Mouse (Mus musculus): ENCODE data around the gene Dnajb14.
"Not testable (repeated sequence)": the region's sequence is repeated elsewhere in the genome, so short reads cannot be mapped to it uniquely, and the experiment has no call there.

Gene Dnajb14

GRCm38 (mm10) chr3:137867437-137868093 is at the start of gene Dnajb14:
Gene Dnajb14, plus strand, starts transcription at chr3:137867675.
- DNase-seq (ENCODE audit: low read depth): no peak

DNA sequence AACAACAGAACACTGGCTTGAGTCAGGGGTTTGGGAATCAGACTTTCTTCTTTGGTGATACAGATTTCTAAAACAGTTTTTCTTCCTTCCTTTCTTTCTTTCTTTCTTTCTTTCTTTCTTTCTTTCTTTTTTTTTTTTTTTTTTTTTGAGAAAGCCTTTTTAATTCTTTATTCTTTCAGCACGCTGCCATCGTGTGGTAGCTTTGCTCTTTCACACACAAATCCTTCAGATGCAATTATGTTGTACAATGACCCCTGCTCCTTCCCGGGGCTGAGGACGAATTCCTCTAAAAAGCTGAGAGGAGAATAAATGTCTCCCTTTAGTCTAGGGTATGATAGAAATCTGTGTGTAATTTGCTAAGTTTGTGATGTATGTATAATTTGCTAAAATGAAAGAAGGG is 48.8 kb upstream of the Dnajb14 start:
- DNase-seq (ENCODE audit: low read depth): no peak

DNA sequence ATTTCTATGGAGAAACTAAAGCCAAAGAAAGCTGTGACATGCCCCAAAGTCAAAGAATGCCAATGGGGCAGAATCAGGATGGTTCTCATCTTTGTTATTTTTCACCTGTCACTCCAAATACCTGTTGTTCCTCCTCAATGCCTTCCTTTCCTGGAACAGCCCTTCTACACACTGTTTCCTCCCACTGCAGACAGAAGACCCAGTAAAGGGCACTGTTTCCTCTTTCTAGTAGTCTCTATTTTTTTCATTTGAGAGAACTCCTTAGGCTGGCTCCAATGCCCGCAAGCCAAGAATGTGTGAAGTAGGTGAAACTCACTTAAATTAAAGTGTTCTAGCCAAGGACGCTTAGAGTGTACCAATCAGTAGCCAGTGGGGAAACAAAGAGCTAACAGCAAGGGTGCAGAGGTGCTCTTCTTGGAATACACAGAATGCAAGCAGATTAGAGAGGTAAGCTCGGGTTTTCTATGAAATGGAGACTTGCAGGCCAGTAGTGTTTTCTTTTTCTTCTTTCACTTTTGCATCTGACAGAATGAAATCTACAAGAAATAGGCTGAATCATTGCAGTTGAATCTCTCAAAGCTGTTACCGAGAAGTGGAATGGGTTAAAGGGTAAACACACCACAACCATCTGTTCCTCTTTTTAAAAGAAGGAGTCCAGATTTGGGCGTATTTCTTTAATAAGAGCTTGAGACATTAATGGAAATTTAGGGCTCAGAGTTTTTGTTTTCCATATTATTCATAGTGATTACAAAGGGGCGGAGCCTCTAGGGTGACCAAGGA is 46.6 kb upstream of the Dnajb14 start:
- no peak for DNase-seq (ENCODE audit: low read depth)

DNA sequence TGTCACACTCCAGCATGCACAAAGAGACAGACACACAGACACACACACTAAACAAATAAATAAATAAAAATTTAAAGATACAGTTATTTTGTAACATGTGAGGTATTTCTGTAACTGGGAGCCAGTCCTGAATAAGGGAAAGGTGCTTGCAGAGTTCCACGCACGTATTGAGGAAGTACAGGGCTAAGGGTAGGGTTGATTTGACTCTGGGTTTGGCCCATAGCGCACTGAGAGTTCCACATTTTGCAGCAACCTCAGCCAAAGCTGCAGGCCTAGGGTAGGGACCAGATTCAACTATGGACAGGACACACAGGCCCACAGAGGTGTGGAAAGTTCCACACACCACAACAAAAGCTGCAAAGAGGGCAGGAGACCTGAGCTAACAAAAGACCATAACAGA is 44.2 kb upstream of the Dnajb14 start:
- DNase-seq (ENCODE audit: low read depth): no peak

DNA sequence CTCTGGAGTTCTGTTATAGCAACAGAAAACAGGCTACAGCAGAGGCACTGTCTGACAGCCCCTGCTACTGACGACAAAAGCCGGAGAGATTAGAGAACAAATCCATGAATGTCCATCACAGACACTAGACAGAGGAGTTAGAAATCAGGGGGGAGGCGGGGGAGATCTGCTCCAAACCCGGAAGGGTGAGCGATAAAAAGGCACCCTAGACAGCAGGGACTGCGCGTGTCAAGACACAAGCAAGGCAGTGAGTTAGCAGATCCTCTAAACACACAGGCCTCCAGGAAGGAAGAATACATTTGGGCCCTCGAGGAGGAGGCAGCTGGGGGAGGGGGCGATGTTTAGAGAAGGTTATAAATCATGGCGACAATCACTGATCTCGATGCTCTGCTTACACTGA is 39.8 kb upstream of the Dnajb14 start:
- no peak for DNase-seq (ENCODE audit: low read depth)

DNA sequence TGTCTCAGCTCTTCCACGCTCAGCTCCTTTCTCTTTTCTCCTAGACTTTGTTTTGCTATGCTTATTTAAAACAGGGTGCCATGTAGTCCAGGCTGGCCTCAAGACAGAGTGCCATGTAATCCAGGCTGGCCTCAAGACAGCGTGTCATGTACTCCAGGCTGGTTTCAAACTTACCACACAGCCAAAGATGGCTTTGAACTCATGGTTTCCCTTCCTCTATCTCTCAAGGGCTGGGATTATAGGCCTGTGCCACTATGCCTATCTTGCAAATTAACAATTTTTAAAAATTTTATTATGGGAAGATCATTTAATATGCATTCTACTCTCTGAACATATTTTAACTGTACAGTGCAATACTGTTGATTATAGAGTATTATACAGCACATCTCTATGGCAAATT is 36.3 kb upstream of the Dnajb14 start:
- DNase-seq (ENCODE audit: low read depth): no peak

DNA sequence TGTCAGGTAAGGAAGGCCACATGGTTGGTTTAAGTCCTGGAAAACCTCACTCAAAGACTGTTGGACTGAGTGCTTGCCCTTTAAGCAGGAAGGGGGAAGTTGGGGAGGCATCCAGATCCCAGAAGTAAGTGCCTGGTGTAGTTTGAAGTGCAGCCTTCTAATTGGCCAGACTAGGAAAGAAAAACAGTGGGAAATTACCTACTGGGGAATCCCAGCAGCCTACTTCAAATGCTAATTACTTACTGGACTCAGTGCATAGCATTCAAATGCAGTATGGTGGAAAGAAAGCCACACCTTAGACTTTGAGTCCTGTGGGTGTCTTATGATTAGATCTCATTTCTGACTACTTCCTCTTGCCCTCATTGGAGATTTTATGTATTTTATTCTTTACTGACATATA is 34.3 kb upstream of the Dnajb14 start:
- DNase-seq (ENCODE audit: low read depth): no peak

GRCm38 (mm10) chr3:137833698-137834097 is 33.8 kb upstream of the Dnajb14 start:
- no peak for DNase-seq (ENCODE audit: low read depth)

GRCm38 (mm10) chr3:137836543-137836942 is 30.9 kb upstream of the Dnajb14 start:
- no peak for DNase-seq (ENCODE audit: low read depth)

DNA sequence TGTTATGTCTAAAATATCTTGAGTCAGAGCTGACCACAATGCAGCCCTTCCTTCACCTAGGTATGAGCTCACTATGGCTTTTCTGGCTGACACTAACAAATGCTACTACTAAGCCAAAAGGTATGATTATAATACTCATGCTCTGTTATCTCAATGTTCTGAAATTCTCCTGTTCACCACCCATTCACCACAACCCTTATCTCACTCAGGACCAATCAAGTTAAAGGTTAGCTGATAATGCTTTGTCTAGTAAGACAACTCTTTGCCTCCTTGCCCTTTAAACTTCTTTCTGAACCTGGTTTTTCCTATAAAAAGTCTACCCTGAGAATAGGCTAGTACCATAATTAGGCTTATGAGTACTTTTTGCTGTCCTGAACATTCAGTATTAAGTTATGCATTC is 29.3 kb upstream of the Dnajb14 start:
- DNase-seq (ENCODE audit: low read depth): no peak

- DNase-seq (ENCODE audit: low read depth): no peak
Measured at GRCm38 (mm10) chr3:137842944-137843343, 24.5 kb upstream of the Dnajb14 start.

DNA sequence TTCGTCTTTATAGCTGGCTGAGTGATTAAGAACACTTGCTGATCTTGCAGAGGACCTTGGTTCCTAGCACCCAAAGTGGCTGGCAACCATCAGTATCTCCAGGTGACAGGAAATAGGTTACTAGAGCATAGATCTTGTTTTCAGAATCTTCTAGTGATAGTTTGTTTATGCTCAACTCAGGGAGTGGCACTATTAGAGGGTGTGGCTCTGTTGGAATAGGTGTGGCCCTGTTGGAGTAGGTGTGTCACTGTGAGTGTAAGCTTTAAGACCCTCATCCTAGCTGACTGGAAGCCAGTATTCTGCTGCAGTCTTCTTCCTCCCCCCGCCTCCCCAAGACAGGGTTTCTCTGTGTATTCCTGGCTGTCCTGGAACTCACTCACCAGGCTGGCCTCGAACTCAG is 23.2 kb upstream of the Dnajb14 start:
- no peak for DNase-seq (ENCODE audit: low read depth)

- no peak for DNase-seq (ENCODE audit: low read depth)
Measured at GRCm38 (mm10) chr3:137846552-137846951, 20.9 kb upstream of the Dnajb14 start.

- no peak for DNase-seq (ENCODE audit: low read depth)
Measured at GRCm38 (mm10) chr3:137848354-137848753, 19.1 kb upstream of the Dnajb14 start.

DNA sequence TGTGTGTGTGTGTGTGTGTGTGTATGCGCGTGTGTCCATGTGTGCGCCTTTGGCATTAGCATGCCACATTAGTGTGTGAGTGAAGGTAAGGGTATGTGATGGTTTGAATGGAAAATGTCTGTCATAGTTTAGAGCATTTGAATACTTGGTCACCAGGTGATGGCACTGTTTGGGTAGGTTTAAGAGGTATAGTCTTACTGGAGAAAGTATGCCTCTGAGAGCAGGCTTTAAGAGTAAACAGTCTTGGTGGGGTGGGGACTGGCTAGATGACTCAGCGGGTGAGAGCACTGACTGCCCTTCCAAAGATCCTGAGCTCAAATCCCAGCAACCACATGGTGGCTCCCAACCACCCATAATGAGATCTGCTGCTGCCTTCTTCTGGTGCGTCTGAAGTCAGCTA is 17.8 kb upstream of the Dnajb14 start:
- no peak for DNase-seq (ENCODE audit: low read depth)

- DNase-seq (ENCODE audit: low read depth): no peak
Measured at GRCm38 (mm10) chr3:137851196-137851595, 16.3 kb upstream of the Dnajb14 start.

GRCm38 (mm10) chr3:137853011-137853410 is 14.5 kb upstream of the Dnajb14 start:
- DNase-seq (ENCODE audit: low read depth): not testable (repeated sequence)

- no peak for DNase-seq (ENCODE audit: low read depth)
Measured at GRCm38 (mm10) chr3:137855328-137855727, 12.1 kb upstream of the Dnajb14 start.

GRCm38 (mm10) chr3:137856061-137856460 is 11.4 kb upstream of the Dnajb14 start:
- no peak for DNase-seq (ENCODE audit: low read depth)

GRCm38 (mm10) chr3:137860394-137861170 is 6.9 kb upstream of the Dnajb14 start:
- no peak for DNase-seq (ENCODE audit: low read depth)

DNA sequence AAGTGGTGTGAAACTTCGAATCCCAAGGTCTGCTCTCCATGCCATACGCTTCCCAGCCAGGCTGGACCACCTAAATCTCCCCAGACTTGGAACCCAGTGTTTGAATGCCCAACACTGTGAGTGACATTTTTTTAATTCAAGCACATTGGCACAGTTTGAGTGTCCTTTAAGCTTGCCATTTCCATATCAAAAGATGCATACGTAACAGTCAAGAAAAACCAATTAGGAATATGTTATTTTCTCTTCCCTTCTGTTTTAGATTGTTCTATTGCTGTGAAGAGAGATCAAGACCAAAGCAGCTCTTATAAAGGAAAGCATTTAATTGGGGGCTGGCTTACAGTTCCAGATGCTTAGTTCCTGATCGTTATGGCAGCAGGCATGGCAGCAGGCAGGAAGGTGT is 6.0 kb upstream of the Dnajb14 start:
- no peak for DNase-seq (ENCODE audit: low read depth)

DNA sequence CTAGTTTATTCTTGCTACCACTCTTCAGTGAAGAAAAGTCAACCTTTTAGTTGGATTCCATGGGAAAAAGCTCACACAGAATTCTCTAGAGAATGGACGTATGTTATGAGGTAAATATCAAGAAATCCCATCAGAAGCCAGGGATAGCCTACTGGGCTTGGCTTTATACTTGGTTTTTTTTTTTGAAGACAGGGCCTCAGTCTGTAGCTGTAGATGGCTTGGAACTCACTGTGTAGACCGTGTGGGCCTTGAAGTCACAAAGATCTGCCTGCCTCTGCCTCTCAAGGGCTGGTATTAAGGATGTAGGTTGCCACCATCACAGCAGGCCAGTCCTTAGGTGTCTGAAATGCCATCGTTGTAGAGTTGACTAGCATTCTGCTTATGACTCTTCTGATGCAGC is 4.9 kb upstream of the Dnajb14 start:
- DNase-seq (ENCODE audit: low read depth): no peak
